Mouse (Mus musculus): ENCODE data around the gene Fasn. TPM values are rescaled to one million over a fixed set of nuclear protein-coding genes. Genes with fewer than 3 reads are reported as not detected.
"Not testable (repeated sequence)": the region's sequence is repeated elsewhere in the genome, so short reads cannot be mapped to it uniquely, and the experiment has no call there.

Fasn gene
- polyA plus RNA-seq (2012; rRNA removed) = 246 and 274 TPM in 2 replicates

DNA sequence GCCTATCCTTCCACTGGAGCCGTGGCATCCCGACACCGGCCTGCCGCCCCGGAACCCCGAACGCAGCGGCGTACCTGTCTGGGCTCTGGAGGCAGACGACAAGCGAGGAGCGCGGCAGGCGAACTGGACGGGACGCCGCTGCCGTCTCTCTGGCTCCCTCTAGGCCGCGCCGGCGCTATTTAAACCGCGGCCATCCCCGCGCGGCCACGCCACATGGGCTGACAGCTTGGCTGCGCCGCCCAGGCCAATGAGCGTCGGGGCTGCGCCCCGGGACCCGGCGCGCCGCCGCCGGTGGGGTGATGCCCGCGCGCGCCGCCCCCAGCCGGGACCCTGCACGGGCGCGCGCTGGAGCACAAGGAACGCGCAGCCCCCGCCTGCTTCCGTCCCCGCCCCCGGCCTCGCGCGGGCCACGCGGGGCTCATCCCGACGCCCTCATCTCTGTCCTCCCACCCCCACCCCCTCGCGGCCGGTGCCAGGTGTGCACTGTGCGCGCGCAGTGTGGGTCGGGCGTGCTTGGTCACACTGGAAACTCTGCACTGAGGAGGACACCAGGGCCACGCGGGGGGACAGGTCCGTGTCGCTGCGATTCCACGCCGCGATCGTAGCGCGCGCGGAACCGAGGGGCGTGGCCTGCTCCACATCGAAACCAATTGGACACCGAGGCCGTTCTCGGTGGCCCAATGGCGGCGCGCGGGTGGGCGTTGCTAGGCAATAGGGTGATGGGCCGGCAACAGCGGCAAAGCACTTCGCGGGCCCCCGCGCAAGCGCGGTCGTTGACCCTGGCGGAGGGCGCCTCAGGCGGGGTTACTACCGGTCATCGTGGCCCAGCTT is at the start of gene Fasn:
Fasn (minus strand) TSS at position 592 of the 831 bp plus-strand sequence.
- Histone ChIP-seq H3K27me3 (ENCODE audit: control insufficient read depth, insufficient read depth, low read length) (no peaks in the 10 kb centered on the region), H3K4me3 (replicated peaks; ENCODE audit: insufficient read depth, low read depth, low read length) (peak within 1 kb of the TSS; percentile 97), H3K4me1 (ENCODE audit: control insufficient read depth, insufficient read depth, low read length) (peaks cover 43% of the 10 kb centered on the region), H3K27ac (ENCODE audit: insufficient read depth, low read length) (peak within 1 kb of the TSS; percentile 99)
- peak; percentile 22; the same call in 1 of the 2 replicates for TF ChIP-seq CTCF (IDR thresholded peaks at IDR 0.05; ENCODE audit: borderline replicate concordance, insufficient read depth, low read depth, low read length)
- peak; percentile 97 for TF ChIP-seq POLR2A (IDR thresholded peaks at IDR 0.05; ENCODE audit: borderline replicate concordance, insufficient read depth, low read length)
- WGBS = under 1% methylated on average over 107 of the region's 109 CpGs
- DNase-seq = peak; percentile 98

DNA sequence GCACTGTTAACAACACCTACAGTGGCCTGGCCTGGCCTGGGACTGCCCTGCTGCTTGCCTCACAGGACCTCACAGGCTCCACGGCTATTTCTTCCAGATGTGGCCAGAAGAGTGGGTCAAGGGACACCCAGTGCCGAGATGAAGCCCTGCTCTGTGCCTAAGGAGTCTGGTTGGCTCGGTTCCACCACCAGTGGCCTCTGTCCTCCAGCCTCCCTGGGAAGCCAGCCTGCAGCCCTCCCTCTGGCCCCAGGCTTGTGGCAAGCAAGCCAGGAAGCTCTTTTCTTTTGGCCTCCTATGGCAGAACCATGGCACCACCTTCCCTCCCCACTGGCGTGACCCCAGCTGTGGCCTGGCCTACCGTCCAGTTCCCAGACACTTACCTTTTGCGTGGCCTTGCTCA is 48.9 kb upstream of the Fasn start:
- Histone ChIP-seq H3K27me3 (ENCODE audit: control insufficient read depth, insufficient read depth, low read length) (no peaks in the 10 kb centered on the region), H3K4me1 (ENCODE audit: control insufficient read depth, insufficient read depth, low read length) (no peaks in the 10 kb centered on the region), H3K27ac (ENCODE audit: insufficient read depth, low read length) (no peak overlapping the region), H3K4me3 (replicated peaks; ENCODE audit: insufficient read depth, low read depth, low read length) (no peak overlapping the region)
- WGBS = 66% methylated on average over 6 of the region's 6 CpGs
- TF ChIP-seq CTCF (IDR thresholded peaks at IDR 0.05; ENCODE audit: borderline replicate concordance, insufficient read depth, low read depth, low read length) = no peak
- TF ChIP-seq POLR2A (IDR thresholded peaks at IDR 0.05; ENCODE audit: borderline replicate concordance, insufficient read depth, low read length) = no peak
- DNase-seq = no peak

GRCm38 (mm10) chr11:120871521-120871920 is 47.2 kb upstream of the Fasn start:
- 98% methylated on average over 9 of the region's 9 CpGs for WGBS
- Histone ChIP-seq H3K4me1 (ENCODE audit: control insufficient read depth, insufficient read depth, low read length) (no peaks in the 10 kb centered on the region), H3K27me3 (ENCODE audit: control insufficient read depth, insufficient read depth, low read length) (no peaks in the 10 kb centered on the region), H3K27ac (ENCODE audit: insufficient read depth, low read length) (no peak overlapping the region), H3K4me3 (replicated peaks; ENCODE audit: insufficient read depth, low read depth, low read length) (no peak overlapping the region)
- DNase-seq = no peak
- no peak for TF ChIP-seq CTCF (IDR thresholded peaks at IDR 0.05; ENCODE audit: borderline replicate concordance, insufficient read depth, low read depth, low read length)
- TF ChIP-seq POLR2A (IDR thresholded peaks at IDR 0.05; ENCODE audit: borderline replicate concordance, insufficient read depth, low read length) = no peak

- WGBS = 97% methylated on average over 1 of the region's 1 CpGs
Observed at GRCm38 (mm10) chr11:120865816-120866215, 41.5 kb upstream of the Fasn start.

DNA sequence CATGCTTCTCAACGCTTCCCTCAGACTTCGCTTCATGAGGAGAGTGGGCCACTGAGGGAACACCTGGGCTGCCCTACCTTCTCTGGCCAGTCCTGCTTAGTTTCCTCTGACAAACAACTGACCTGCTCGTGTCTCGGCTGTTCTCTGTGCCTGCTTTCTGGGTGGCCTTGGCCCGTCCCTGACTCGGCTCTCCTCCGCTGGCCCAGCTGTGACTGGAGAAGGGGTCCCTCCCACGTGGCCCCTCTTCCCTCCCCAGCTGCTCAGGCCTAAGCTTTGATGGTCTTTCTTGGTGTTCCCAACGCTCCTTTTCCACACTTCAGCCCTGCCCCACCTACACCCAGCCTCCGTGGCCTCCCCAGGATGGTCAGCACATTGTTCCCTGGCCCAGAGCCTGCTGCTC is 38.5 kb upstream of the Fasn start:
- 77% methylated on average over 10 of the region's 10 CpGs for WGBS
- Histone ChIP-seq H3K27me3 (ENCODE audit: control insufficient read depth, insufficient read depth, low read length) (no peaks in the 10 kb centered on the region), H3K4me1 (ENCODE audit: control insufficient read depth, insufficient read depth, low read length) (no peaks in the 10 kb centered on the region), H3K4me3 (replicated peaks; ENCODE audit: insufficient read depth, low read depth, low read length) (no peak overlapping the region), H3K27ac (ENCODE audit: insufficient read depth, low read length) (no peak overlapping the region)
- TF ChIP-seq CTCF (IDR thresholded peaks at IDR 0.05; ENCODE audit: borderline replicate concordance, insufficient read depth, low read depth, low read length) = no peak
- no peak for TF ChIP-seq POLR2A (IDR thresholded peaks at IDR 0.05; ENCODE audit: borderline replicate concordance, insufficient read depth, low read length)
- no peak for DNase-seq

More at GRCm38 (mm10) chr11:120865816-120866215, 41.5 kb upstream of the Fasn start:
- H3K27ac ChIP-seq (ENCODE audit: insufficient read depth, low read length) = no peak overlapping the region
- H3K27me3 ChIP-seq (ENCODE audit: control insufficient read depth, insufficient read depth, low read length) = no peaks in the 10 kb centered on the region
- H3K4me3 ChIP-seq (replicated peaks; ENCODE audit: insufficient read depth, low read depth, low read length) = no peak overlapping the region
- no peaks in the 10 kb centered on the region for H3K4me1 ChIP-seq (ENCODE audit: control insufficient read depth, insufficient read depth, low read length)
- DNase-seq = no peak
- TF ChIP-seq CTCF (IDR thresholded peaks at IDR 0.05; ENCODE audit: borderline replicate concordance, insufficient read depth, low read depth, low read length) (no peak), POLR2A (IDR thresholded peaks at IDR 0.05; ENCODE audit: borderline replicate concordance, insufficient read depth, low read length) (no peak)

- H3K27ac ChIP-seq (ENCODE audit: insufficient read depth, low read length); H3K27me3 ChIP-seq (ENCODE audit: control insufficient read depth, insufficient read depth, low read length); H3K4me1 ChIP-seq (ENCODE audit: control insufficient read depth, insufficient read depth, low read length); DNase-seq; H3K4me3 ChIP-seq (replicated peaks; ENCODE audit: insufficient read depth, low read depth, low read length): not testable (repeated sequence)
- WGBS = 97% methylated on average over 3 of the region's 3 CpGs
Observed at GRCm38 (mm10) chr11:120855938-120856337, 31.6 kb upstream of the Fasn start.

DNA sequence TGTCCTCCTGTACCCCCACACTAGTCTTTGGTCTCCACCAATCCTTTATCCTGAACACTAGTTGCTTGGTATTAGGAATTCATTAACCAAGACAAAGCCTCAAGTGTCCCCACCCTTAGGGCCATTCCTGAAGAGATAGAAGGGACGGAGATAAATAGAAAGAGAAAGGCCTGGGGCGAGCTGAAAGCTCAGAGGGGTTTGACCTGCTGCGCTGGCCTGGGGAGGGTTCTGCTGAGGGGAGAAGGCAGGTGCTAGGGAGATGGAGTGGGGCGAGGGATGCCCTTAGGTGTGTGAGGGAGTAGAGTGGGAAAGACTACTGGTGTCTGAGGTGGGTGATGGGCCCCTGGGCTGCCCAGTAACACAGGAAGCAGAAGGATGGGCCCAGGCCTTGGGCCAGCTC is 29.4 kb upstream of the Fasn start:
- WGBS = 96% methylated on average over 4 of the region's 4 CpGs
- DNase-seq = no peak
- H3K4me3 ChIP-seq (replicated peaks; ENCODE audit: insufficient read depth, low read depth, low read length) = no peak overlapping the region
- no peak overlapping the region for H3K27ac ChIP-seq (ENCODE audit: insufficient read depth, low read length)
- no peaks in the 10 kb centered on the region for H3K27me3 ChIP-seq (ENCODE audit: control insufficient read depth, insufficient read depth, low read length)
- TF ChIP-seq CTCF (IDR thresholded peaks at IDR 0.05; ENCODE audit: borderline replicate concordance, insufficient read depth, low read depth, low read length) = no peak
- TF ChIP-seq POLR2A (IDR thresholded peaks at IDR 0.05; ENCODE audit: borderline replicate concordance, insufficient read depth, low read length) = no peak
- no peaks in the 10 kb centered on the region for H3K4me1 ChIP-seq (ENCODE audit: control insufficient read depth, insufficient read depth, low read length)

- H3K4me1 ChIP-seq (ENCODE audit: control insufficient read depth, insufficient read depth, low read length) = no peaks in the 10 kb centered on the region
- no peak for TF ChIP-seq POLR2A (IDR thresholded peaks at IDR 0.05; ENCODE audit: borderline replicate concordance, insufficient read depth, low read length)
- TF ChIP-seq CTCF (IDR thresholded peaks at IDR 0.05; ENCODE audit: borderline replicate concordance, insufficient read depth, low read depth, low read length) = no peak
- 99% methylated on average over 4 of the region's 4 CpGs for WGBS
- H3K27me3 ChIP-seq (ENCODE audit: control insufficient read depth, insufficient read depth, low read length) = no peaks in the 10 kb centered on the region
- no peak for DNase-seq
- no peak overlapping the region for H3K4me3 ChIP-seq (replicated peaks; ENCODE audit: insufficient read depth, low read depth, low read length)
- H3K27ac ChIP-seq (ENCODE audit: insufficient read depth, low read length) = no peak overlapping the region
Observed at GRCm38 (mm10) chr11:120853158-120853557, 28.8 kb upstream of the Fasn start.

Data from cerebellum, adult 2 months (tissue).